Mouse (Mus musculus) cerebellum, adult 11 months (tissue): ENCODE results near the gene Lhx8.

Source experiments
- DNase-seq: peaks from one replicate; pipeline ENCODE4 v3.0.0; 2022

Gene Lhx8

GRCm38 (mm10) chr3:154330181-154331002 lies at the start of gene Lhx8:
Lhx8 (minus strand) TSS chr3:154330659.
- DNase-seq = no peak

GRCm38 (mm10) chr3:154373536-154373935 lies 43.1 kb upstream of the Lhx8 start:
- DNase-seq = no peak

- DNase-seq = no peak
Measured at GRCm38 (mm10) chr3:154372688-154373087, 42.2 kb upstream of the Lhx8 start.

- DNase-seq = no peak
Measured at GRCm38 (mm10) chr3:154367327-154367726, 36.9 kb upstream of the Lhx8 start.

GRCm38 (mm10) chr3:154364604-154365209 lies 34.2 kb upstream of the Lhx8 start:
- DNase-seq = no peak

GRCm38 (mm10) chr3:154363507-154363906 lies 33.0 kb upstream of the Lhx8 start:
- no peak for DNase-seq

GRCm38 (mm10) chr3:154359231-154359630 lies 28.8 kb upstream of the Lhx8 start:
- no peak for DNase-seq

- DNase-seq = no peak
Measured at GRCm38 (mm10) chr3:154340294-154340914, 9.9 kb upstream of the Lhx8 start.

GRCm38 (mm10) chr3:154339649-154340260 lies 9.3 kb upstream of the Lhx8 start:
- no peak for DNase-seq

- no peak for DNase-seq
Measured at GRCm38 (mm10) chr3:154334806-154335205, 4.3 kb upstream of the Lhx8 start.

- no peak for DNase-seq
Measured at GRCm38 (mm10) chr3:154333401-154333999, 3.0 kb upstream of the Lhx8 start.

GRCm38 (mm10) chr3:154332941-154333340 lies 2.5 kb upstream of the Lhx8 start:
- DNase-seq = no peak

- DNase-seq = no peak
Measured at GRCm38 (mm10) chr3:154332213-154332530, 1.7 kb upstream of the Lhx8 start.

- DNase-seq = no peak
Measured at GRCm38 (mm10) chr3:154331506-154332212, 1.2 kb upstream of the Lhx8 start.

- DNase-seq = no peak
Measured at GRCm38 (mm10) chr3:154331003-154331340, 513 bp upstream of the Lhx8 start.

- no peak for DNase-seq
Measured at GRCm38 (mm10) chr3:154329323-154330180, 907 bp downstream of the Lhx8 start.

GRCm38 (mm10) chr3:154328721-154329322 lies 1.6 kb downstream of the Lhx8 start:
- DNase-seq = no peak

- DNase-seq = no peak
Measured at GRCm38 (mm10) chr3:154327883-154328720, 2.4 kb downstream of the Lhx8 start.

- DNase-seq = no peak
Measured at GRCm38 (mm10) chr3:154327110-154327882, 3.2 kb downstream of the Lhx8 start.
